Mouse (Mus musculus): ENCODE results near the gene Sirt7.

Sirt7 gene

DNA sequence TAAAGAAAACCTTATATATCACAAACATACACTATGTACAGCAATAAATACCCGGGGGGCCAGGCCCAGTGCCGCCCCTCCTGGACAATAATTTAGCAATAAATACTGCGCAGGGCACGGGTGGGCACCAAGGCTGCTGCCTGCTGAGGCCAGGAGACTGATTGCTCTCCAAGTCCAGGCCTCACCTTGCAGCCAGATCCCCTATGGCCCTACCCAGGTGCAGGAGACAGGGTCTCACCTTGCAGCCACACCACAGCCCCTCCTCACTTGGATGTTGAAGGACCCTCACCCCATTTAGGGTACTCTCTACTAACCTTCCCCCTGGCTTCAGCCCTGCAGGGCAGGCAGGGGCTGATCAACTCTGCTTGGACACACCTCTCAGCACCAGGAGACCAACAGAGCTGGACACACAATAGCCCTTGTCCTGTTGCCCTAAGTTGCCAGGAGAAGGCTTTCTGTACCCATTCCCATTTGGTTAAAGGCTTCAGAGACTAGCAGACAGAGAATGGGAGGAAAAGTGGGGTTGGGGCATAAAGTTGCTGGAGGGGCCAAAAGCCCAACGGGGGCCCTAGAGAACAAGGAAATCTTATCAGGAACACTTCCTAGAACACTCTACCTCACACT is at the start of gene Sirt7:
Sirt7 (minus strand) TSS at position 89 of the 624 bp plus-strand sequence.
- no peak for DNase-seq (ENCODE audit: low spot score in 2 of 2)

DNA sequence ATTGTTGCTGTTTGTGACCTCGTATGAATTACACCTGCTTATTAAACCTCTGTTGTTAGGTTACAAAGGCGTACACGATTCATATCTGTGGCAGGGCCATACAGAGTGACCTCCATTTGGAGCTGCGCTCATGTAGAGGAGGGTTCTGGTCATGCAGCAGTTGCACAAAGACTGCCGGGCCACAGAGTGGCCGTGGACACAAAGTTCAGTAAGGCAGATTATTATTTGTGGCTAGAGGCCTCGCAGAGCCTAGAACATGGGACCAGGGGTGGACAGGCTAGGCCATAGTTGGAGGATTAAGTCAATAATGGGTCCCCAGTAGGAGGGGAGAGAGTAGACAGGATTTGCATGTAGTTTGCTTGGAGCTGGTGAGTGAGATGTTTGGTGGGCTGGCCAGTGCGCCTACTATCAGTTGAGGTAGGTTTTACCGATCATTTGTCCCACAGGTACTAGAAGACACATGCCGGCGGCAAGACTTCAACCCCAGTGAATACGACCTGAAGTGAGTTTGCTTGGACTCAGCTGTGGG is 48.6 kb upstream of the Sirt7 start:
- no peak for DNase-seq (ENCODE audit: low spot score in 2 of 2)

DNA sequence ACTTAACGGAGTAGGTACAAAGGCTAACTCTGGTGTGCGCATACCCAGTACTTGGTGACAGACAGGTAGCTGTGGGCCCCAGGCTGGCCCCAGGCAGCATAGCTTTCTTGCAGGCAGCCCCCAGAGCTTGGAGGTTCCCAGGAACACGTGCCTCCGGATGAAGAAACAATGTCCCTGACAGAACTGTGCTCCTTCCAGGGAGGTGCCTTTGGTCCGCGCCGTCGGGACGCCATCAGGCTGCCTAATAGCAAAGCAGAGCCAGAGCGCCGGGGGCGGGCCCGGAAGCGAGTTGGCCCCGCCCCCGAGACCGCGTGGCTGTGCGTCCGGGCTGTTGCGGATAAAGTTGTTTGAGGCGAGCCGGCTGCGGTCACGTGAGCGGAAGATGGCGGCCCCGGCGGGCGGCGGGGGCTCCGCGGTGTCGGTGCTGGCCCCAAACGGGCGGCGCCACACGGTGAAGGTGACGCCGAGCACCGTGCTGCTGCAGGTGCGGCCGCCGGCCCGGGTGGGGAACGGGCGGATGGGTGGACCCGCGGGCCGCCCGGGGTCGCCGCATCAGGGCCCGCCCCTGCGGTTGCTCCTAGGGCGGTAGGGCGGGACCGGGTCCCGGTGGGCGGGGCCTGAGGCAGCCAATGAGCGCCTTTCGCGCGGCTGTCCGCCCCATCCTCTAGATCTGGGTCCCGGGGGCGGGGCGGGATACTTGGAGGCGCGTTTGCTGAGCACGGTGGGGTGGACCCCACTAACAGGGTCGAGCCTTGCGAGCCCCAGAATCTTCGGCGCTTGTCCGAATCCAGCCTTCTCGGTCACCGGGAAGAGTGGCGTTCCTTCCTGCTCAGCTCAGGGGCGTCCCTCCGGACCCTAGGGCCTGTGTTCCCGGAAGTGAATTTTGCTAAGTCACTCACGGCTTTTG is 47.9 kb upstream of the Sirt7 start, which contains the start of gene Aspscr1:
Aspscr1 (plus strand) TSS at position 287 of the 907 bp plus-strand sequence.
- DNase-seq (ENCODE audit: low spot score in 2 of 2), result peak; percentile 96

DNA sequence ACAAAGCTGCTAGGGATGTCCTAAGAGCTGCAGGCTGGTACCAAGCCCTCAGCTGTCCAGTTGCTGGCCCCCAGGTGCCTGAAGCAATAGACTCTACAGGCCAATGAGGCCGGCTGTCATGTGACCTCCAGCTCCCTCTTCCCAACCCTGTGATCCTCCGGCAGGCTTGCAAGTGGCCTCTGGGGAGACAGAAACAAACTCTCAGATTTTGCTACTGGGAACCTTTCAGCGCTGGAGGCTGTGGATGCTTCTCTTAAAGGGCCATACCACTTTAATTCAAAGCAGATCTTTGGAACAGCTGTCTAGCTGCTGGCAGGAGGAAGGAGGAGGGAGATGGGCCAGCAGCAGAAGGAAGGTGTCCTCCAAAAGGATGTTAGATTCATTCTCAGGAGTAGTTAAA is 41.6 kb upstream of the Sirt7 start:
- DNase-seq (ENCODE audit: low spot score in 2 of 2), result peak in 1 of 2 experiments; percentile 40

DNA sequence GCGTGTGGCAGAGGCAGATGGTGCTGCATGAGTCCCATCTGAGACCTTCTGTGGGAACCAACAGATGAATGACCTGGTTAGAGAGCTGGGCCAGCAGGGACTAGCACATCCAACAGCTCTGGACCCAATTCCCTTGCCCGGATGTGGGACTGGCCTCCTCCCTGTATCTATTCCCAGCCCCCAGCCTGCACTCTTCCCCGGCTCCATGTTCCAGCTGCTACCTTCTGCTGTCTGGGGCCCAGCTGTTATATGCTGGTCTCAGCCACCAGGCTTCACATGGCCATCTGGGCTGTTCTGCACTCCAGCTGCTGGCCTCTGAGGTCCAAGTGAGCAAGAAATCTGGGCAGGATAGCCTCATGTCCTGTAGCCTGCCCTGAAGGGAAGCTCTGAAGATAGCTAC is 40.4 kb upstream of the Sirt7 start:
- peak; percentile 84 to 87 for DNase-seq (ENCODE audit: low spot score in 2 of 2)

DNA sequence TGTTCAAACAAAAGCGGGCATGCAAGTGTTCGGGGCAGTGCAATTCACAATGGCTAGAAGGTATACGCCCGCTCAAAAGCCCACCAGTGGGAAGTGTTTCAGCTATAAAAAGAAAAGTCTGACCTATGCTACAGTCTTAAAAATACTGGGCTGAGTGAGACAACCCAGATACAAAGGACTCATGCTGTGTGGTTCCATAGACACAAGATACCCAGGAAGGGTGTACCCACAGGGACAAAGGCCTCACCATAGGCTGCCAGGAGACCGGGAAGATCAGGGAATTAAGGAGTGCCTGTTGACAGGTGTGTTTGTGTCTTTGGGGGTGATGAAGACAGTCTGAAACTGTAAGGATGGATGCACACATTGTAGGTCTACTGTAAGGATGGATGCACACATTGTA is 38.7 kb upstream of the Sirt7 start:
- no peak for DNase-seq (ENCODE audit: low spot score in 2 of 2)

DNA sequence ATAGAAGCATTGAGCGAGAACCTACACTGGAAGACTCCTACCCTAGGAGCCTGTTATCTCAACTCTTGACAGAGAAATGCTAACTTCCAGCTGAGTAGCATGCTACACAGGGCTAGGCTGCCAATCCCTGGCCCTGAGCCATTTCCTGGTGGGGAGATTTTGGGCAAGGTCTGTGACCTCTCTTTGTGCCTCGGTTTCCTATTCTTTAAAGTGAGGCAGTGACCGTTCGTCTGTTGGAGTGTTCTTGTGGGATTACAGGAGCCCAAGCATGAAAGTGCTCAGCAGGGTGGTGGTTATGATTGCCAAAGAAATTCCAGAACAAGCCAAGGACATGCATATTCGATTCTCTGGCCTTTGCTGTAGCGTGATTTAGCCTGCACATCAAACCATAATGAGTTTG is 37.7 kb upstream of the Sirt7 start:
- no peak for DNase-seq (ENCODE audit: low spot score in 2 of 2)

DNA sequence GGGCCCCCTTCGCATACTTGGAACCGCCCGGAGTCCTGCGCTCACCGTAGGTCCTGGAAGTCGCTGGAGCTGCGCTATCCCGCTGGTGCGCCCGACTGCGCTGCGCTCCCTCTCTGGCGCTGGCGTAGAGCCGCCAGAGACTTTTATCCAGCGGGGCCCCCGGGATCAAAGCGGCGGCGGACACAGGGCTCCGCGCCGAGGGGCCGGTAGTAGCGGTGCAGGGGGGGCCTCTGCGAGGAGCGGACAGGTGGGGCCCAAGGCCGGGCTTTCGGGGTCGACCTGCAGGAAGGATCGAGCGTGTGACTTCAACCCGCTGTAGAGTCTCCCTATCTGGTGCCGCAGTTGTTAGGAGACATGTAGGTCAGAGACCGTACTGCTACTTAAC is 36.0 kb upstream of the Sirt7 start, which contains the start of gene Notum:
Notum (minus strand) TSS at position 100 of the 385 bp plus-strand sequence.
- DNase-seq (ENCODE audit: low spot score in 2 of 2), result no peak

DNA sequence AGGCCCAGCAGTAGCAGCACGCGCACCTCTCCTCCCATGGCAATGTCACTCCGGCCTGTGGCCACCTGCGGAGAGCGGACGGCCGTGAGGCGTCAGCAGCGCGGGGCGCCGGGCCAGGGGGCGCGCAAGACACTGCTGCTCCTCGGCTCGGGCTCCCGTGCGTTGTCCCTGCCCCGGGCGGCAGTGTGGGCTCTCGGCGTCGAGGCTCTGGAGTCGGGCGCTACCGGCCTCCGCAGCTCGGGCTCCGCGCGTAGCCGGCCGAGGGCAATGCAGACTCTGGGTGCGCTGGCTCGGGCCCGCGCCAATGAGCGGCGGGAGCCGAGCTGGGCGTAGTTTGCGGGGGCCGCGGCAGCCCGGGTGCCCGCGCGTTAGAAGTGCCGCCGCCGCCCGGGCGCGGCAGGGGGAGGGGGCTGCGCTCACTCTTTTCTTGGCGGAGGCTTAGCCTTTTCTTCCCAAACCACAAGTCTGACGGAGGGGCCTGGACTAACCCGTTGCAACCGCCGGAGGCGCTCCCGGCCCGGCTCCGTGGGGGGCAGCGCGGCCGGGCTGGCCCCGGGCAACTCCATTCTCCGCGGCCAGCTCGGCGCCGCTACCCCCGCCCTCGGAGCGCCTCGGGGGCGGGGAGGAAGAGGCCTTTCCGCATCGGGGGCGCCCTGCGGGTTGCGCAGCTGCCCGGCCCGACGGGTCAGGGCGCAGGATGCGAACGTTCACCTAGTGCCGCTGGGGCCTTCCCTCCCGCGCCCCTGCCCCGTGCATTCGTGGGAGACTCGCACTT is 35.4 kb upstream of the Sirt7 start:
- DNase-seq (ENCODE audit: low spot score in 2 of 2), result no peak

DNA sequence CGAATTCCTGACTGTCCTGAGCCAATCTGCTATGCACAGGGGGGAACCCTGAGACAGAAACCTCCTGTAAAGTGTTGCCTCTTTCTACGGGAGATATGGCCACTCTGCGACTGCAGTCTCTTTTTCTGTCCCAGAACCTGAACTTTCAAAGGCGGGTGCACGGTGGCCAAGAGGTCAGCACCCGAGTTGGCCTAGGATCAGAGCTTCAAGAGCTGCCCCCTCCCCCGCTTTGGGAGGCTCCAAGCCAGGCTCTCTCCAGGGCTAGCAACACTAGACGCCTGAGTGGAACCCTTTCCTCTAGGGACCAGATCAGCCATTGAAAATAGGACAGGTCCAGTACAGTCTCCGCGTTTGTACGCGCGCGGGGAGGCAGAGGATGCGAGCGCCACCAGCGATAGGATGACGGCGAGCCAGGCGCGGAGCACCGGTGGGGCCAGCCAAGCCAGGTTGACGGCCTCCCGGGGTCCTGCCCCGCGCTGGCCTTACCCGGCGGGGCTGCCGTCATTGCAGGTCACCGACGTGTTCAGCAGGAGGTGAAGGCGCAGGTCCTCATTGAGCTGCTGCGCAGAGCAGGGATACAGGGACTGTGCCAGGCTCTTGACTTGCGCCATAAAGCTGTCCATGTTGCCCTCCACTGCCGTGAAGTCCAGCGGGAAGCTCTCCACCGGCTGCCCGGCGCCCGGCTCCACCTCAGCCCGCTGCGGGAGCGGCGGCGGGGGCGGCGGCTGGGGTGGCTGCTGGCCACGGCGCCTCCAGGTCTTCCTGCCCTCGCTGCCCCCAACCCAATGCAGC is 34.7 kb upstream of the Sirt7 start:
- no peak for DNase-seq (ENCODE audit: low spot score in 2 of 2)

DNA sequence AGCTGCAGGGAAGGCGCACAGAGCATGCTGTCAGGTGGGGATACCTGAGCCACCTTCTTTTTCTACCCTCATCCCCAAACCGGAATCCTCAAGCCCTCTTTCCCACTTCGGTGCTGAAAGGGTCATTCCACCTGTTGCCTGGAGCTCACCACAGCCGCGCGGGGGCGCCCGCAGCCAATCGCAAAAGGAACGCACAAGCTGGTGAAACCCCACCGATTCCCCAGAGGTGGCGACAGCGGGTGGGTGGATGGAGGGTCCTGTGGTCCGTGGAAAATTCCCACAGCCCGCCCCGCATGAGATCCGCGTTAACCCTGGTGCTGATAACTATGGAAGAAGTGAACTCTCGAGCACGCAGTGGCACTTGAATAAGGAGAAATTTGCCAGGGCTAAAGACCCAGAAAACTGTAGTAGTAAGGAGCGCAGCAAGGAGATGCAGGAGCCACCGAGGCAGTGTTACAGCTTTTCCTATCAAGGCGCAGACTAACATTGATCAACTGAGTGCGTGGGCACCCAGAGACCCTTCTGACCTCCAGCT is 33.9 kb upstream of the Sirt7 start:
- peak; percentile 43 to 74 for DNase-seq (ENCODE audit: low spot score in 2 of 2)

DNA sequence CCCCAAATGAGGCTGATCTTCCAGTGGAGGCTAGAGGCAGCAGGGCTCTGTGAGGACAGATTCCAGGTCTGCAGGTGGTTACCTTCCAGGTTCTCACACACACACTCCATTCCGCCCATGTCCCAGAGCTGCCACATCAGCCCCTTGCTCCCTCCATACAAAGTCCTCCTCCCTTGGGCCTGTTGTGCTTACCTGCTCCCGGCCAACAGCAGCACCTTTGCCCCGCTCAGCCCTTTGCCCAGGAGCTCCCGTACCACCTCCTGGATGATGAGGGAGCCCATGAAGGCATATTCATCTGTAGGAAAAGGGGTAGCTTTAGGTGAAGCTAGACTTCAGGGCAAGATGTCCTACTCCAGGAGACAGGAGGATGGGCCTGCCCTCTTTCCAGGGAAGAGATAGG is 32.3 kb upstream of the Sirt7 start:
- no peak for DNase-seq (ENCODE audit: low spot score in 2 of 2)

DNA sequence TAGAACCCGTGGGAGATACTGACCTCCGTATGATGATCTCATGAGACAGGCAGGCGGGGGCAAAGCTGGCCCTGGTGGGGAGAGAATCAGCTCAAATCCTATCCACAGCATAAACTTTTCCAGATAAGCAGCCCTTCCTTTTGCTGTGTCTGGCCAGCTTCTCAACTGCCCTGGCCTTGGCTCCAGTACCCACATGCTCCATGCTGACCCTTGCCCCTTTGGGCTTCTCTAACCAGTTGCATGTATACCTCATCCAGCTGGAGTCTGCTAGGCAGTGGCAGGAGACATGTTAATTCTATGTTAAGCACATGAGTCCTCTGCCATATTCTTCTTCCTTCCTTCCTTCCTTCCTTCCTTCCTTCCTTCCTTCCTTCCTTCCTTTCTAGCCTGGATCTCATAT is 29.7 kb upstream of the Sirt7 start:
- no peak for DNase-seq (ENCODE audit: low spot score in 2 of 2)

DNA sequence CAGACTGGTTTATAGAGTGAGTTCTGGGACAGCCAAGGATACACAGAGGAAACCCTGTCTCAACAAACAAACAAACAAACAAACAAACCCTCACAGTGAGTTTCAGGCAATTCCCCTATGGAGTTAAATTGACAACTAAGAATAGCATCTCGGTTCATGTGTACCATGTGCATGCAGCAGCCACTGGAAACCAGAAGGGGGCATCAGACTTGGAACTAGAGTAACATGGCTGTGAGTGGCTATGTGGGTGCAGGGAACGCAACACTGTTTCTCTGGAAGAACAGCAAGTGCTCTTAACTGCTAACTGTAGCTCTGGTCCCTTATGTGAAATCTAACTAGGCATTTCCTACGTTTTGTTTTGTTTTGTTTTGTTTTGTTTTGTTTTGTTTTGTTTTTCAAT is 26.8 kb upstream of the Sirt7 start:
- no peak for DNase-seq (ENCODE audit: low spot score in 2 of 2)

DNA sequence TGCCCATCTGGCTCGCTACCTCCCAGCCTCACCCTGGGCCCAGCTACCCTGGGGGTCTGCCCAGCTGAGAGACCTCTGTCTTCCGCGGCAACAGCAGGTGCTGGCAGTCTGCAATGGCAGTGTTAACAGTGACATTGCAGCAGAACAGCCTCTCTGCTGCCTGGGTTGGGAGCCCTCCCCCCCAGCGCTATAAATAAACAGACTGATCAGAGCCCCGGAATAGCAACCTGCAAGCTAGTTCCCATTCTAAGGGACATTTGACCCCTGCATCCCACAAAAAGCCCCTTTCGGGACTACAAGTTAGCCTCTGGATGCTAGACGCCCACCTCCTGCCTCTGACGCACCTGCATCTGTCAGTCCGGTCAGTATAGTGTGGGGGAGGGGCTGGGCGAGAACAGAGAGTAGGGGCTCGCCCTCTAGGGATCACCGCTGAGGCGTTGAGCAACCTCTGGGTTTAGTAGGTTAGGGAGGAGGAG is 23.0 kb upstream of the Sirt7 start, which contains the start of gene Myadml2:
Myadml2 (minus strand) TSS at position 158 of the 476 bp plus-strand sequence.
- DNase-seq (ENCODE audit: low spot score in 2 of 2), result peak in 1 of 2 experiments; percentile 64

DNA sequence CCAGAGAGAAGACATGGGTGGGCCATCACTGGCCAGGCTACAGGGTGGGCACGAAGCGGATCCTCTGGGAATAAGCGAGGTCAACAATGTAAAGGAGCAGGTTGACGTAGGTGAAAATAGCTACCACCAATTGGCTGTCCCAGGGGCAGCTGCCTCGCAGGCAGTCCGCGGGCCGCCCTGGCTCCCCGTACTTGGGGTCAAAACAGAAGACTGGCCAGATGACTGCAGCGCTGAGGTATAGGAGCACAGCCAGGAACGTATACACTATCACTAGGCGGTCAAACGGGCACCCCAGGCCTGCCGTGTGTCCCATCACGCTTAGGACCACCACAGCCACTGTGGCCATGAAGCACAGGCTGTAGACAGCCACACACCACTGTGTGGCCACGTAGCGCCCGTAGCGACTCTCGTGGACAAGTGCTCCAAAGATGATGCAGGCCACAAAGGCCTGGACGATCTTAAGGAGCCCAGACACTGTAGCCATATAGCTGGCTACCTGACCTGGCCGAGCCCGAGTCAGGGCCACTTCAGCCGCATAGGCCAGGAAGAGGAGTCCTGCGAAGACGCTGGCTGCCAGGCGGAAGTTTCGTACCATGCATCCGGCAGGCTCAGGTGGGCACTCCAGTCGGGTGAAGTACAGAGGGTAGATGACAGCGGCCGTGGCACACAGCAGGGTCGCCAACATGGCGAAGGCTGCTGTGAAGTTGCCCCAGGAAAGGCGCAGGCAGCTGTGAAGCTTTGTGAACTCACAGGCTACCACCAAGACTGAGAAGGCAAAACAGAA is 22.2 kb upstream of the Sirt7 start:
- DNase-seq (ENCODE audit: low spot score in 2 of 2), result no peak

DNA sequence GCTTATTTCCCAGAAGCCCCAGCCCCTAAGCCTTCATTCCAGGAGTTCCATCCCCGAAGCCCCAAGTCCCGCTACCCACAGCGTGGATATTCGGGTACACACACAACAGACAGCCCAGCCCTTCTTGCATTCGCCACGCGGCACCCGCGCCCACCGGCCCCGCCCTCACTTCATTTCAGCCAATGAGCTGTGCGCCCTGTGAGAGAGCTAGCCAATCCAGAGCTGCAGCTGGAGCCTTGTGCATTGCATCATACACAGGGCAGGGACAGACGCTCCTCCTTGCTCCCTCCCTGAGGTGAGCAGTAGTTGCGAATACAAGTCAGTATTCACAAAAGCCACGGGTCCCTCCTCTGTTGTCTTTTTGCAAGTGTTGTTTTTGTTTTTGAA is 18.6 kb upstream of the Sirt7 start, which contains the start of gene Pycr1:
Pycr1 (minus strand) TSS at position 169 of the 387 bp plus-strand sequence.
- peak; percentile 93 to 94 for DNase-seq (ENCODE audit: low spot score in 2 of 2)

DNA sequence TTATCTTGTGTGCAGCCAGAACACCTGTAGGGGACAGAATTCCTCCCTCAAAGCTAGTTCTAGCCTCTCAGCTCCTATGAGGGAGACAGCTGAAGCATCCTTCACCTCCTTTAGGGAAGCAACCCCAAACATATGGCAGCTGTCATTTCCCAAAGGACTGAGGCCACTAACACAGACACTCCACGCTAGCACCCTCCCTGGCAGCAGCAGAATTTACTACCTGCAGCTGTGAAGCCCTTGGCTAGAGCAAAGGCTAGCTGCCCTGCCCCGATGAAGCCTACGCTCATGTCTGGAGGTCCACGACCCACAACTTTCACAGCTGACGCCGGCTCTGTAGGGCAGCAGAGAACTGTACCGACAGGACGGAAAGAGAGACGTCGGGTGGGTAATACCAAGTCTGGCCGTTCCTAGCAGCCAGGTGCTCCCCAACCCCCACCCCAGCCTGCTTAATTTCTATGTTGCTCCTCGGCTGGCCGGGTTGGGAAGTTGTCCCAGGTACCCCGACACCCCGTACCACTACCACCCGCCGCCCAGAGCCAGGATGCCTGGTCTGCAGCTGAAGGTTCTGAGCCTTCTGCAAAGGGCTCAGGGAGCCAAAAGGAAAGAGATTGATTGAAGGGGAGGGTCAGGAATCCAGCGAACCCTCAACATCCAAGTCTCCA is 18.0 kb upstream of the Sirt7 start:
- DNase-seq (ENCODE audit: low spot score in 2 of 2), result no peak

DNA sequence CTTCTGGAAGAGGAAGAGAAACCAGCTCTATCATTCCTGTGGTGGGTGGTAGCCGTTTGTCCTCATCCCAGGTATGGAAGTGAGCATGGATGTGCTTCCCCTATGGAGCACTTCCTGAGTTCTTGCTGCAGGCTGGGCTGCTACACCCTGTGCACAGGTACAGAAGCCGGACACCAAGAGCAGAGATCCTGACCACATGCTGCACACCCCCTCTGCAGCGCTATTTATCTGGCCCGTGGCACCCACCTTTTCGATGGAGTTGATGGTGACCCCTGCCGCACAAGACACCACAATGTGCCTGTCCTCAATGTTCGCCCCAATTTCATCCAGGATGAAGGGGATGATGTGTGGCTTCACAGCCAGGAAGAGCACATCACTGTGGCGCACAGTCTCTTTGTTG is 16.8 kb upstream of the Sirt7 start:
- no peak for DNase-seq (ENCODE audit: low spot score in 2 of 2)
